Mouse (Mus musculus) frontal cortex, postnatal 36 days (tissue): Measurements from ENCODE around the gene Ankfy1.
"Not testable (repeated sequence)": the region's sequence is repeated elsewhere in the genome, so short reads cannot be mapped to it uniquely, and the experiment has no call there.

Source experiments
- DNase-seq, 2 experiments: peaks; one replicate each; pipeline ENCODE4 v3.0.0; 2022; ENCODE audit warnings: low spot score in 2 of 2

Ankfy1 gene

DNA sequence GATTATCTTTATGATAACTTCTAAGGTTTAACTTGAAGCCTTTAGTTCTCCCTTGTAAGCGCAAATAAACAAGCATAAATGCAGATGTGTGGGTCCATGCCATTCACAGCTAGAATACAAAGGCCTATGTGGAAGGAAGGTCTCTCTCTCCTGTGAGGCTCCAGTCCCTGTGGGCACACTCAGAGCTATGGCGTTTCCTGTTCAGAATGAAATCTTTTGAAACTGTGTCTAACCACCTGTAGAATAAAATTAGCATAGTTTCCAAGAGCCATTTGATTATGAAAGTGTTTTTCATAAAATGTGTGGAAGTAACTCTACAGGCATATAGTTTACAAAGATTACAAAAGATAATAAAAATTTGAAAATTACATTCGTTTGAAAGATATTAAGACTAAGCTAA, 28.4 kb downstream of the Ankfy1 start:
- DNase-seq = no peak

DNA sequence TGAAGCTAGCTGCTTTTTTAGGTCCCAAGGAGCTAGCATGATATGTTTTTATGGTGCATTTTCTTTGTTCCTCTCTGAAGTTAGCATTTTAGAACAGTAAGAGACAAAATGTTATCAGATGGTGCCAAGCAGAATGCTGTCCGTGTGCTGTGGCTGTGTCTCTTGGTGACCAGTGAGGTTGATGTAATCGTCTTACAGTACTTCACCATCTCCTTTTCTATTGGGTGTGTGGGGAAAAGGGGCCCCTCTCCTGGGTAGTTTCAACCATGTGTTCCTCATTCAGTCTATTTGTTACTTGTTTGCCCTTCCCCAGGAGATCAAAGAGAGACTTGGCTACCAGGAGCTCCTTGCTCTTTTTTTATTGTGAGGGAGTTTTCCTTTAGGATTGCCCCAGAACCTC, 33.4 kb downstream of the Ankfy1 start:
- no peak for DNase-seq

DNA sequence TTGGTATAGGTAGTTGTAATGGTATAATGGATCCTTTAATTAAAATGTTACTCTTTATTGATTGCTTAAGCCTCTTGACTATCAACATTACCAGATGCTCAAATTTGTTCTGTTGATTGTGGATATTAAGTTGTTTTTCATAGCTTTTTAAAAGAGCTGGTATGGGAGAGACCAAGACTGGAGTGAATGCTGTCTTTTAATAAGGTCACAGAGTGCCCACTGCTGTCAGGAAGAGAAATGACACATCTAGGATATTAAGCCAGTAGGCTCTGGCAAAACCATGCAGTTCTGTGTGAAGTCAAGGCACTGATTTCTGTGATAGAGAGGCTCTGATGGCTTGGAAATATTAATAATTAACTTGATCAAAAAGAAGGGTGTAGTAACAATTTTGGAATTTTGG, 34.1 kb downstream of the Ankfy1 start:
- DNase-seq = no peak

DNA sequence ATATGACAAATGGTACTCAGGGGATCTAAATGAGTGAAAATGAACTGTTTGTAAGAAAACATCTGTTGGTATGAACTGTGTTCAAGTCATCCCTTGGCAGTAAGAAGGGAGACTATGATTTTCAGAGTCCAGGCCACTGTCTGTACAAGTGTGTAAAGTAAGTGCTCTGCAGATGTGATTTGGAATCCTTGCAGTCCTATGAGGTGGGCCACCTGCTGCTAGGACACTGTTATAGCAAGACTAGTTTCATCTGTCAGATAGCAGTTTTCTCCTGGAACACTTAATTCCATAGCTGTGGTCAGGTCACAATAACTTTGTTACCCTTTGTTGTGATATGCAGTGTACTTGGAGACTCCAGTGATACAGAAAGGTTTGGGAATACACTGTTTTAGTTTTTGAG, 36.2 kb downstream of the Ankfy1 start:
- DNase-seq = no peak

DNA sequence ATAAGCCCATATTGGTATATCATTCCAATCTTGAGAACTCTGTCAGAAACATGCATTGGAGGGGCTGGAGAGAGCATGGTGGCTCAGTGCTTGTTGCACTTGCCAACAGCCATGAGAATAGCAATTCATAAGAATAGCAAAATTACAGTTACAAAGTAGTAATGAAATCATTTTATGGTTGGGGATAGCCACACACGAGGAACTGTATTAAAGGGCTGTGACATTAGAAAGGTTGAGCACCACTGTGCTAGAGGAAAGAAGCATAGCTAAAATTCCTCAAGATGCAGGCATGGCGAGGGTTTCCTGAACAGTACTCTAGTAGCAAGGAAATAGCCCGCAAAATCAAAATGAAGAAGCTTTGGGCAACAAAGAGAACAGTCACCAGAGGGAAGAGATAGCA, 43.9 kb downstream of the Ankfy1 start:
- DNase-seq = no peak

DNA sequence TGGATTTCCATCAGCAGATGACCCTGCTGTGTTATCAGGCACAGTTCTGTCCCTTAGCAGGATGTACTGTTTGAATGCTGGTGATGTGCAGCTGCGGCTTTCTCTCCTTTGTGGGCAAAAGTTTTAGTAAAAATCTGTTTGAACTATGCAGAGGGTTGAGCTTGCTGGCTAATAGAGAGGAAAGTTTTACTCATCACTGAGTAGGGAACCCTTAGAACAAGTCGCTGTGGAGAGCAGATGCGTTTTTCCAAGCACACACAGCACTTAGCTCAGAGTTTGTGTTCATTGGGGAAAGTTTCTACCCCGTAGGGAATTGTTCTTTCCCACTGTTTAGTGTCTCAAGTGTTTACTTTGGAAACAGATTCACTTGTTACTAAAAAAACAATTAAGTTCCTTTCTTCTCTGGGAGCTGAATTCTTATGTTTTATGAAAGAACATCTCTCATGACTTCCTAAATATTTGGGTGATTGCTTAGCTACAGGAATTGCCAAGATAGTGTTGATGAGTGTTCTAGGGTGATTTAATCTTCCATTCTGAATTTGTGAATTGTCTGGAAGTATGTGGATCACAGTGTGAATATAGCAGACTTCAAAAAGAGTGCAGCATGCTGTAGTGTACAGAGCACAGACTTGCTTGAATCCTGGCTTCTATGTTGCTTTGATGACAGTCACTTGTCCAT, 45.2 kb downstream of the Ankfy1 start:
- no peak for DNase-seq

DNA sequence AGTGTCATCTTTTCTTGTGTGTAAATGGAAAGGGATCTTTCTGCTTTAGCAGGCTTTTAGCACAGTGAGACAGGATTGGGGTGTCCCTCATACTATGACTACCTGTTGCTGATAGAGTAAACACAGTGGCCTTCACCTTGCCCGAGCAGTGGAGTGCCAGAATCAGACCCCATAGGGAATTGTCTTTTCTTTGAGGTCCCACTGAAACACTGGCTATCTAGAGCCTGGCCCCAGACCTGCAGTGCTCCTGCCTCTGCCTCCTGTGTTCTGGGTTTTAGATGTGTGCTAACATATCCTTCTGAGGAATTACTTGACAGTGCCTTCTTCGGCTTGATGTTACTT, 45.7 kb downstream of the Ankfy1 start:
- DNase-seq = no peak

DNA sequence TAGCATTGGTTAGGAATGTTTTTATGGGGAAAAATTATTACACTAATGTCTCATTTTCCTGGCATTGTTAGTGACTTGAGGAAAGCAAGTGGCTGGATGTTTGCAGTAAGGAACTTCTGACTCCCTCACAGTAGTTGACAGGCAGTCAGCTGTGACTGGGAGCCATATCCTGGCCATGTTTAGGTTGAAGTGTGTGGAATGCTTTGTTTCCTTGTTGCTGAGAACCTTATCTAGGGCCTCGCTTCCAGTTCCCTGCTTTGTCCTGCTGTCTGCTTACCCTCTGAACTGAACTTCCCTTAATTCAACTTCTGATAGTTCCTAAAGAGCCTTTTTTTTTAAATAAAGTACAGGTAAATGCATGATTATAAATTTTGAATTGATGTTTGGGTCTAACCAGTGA, 46.5 kb downstream of the Ankfy1 start:
- DNase-seq = no peak

DNA sequence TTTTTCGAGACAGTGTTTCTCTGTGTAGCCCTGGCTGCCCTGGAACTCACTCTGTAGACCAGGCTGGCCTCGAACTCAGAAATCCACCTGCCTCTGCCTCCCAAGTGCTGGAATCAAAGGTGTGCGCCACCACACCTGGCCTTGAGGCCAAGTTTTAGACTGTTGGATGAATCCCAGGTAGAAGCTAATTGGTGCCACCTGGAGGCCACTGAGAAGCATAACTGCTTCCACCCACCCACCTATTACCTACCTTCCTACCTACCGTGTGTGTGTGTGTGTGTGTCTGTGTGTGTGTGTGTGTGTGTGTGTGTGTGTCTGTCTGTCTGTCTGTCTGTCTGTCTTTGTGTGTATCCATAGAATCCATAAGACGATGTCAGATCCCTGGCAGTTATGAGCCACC, 47.7 kb downstream of the Ankfy1 start:
- DNase-seq = not testable (repeated sequence)

DNA sequence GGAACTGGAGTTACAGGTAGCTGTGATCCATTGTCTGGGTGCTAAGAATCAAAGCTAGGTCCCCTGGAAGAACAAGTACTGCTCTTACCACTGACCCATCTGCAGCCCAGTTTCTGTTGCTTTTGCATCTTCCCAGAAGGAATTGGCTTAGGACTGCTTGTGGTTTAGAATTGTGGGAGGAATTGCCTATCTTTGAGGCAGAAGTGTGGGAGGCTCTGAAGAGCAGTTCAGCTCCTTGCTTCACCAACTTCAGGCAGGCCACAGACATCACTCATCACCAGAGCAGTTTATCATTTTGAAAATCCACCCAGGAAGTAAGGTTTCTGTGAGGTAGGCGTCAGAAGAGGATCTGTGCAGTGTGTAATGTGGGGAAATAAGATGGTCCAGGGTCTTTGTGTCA, 49.2 kb downstream of the Ankfy1 start:
- peak; percentile 16 to 19 for DNase-seq

DNA sequence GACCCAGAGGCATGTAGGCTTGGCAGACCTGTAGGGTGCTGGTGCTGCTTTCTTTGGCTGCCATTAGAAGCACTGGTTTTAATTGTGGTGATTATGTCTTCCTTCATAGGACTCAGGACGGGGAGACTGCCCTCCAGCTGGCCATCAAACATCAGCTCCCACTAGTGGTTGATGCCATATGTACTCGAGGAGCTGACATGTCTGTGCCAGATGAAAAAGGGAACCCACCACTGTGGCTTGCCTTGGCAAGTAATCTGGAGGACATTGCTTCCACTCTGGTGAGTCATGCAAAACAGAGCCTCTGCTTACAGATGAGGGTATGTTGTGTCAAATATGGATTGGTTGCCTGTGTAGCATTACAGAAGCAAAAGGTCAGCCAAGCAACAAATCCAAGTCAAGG, 62.1 kb downstream of the Ankfy1 start:
- no peak for DNase-seq

DNA sequence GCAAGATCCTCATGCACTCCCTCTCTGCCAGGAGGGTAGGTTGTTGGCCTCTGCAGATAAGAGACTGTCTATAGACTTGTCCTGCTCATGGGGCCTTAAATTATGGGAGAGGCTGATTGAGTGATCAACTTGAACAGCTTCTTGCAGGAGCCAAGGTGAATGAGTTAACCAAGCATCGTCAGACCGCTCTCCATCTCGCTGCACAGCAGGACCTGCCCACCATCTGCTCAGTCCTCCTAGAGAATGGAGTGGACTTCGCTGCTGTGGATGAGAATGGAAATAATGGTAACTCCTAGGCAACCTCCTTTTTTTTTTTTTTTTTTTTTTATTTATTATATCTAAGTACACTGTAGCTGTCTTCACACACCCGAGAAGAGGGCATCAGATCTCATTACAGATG, 68.5 kb downstream of the Ankfy1 start:
- no peak for DNase-seq

DNA sequence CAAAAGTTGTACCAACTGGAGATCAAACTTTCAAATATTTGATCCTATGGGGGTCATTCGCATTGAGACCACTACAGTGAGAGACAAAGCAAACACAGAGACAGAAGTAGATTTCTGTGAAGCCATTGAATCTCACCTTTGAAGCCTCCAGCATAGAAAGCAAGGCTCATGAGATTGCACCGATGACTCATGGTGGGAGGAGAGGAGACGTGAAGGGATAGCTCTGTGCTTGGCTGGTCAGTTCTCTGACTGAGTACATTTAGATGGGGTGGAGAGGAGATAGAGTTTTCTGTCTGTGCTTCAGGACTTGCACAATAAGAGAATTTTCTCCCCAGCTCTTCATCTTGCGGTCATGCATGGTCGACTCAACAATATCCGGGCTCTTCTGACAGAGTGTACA, 69.8 kb downstream of the Ankfy1 start:
- DNase-seq = no peak

DNA sequence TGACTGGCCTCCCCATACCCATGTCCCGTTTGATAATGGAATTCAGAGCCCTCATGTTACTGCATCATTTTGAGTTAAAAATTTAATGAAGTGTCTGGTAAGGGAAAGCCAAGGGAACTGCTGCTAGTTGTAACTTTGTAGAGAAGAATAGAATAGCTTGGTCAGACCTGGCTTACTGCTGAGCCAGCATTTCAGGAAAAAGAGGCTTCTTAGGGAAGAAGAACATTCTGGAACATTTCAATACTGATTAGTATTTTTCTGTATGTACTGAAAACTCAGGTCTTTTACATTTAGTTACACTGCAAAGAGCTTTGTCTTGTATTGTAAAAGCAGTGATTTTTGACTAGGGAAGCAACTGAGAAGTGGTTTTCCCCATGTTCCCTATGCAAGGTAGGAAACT, 71.0 kb downstream of the Ankfy1 start:
- DNase-seq = no peak

DNA sequence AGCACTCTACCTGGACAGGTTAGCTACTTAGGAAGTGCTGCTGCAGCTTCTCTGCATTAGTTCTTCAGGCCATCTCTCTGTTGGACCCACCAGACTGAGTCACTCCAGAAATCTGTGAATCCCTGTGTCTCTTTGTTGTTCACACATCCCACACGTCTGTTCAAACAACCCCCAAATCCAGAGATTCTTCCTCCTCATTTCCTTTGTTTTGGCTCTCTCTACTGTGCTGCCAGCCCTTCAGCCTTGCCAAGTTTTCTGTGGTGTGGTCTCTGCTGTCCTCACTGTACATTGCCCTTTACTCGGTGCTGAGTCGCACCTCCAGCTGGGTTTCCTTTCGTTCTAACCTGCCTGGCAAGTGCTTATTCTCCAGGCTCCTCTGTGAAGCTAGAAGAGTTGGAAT, 74.5 kb downstream of the Ankfy1 start:
- peak; percentile 17 to 30 for DNase-seq

DNA sequence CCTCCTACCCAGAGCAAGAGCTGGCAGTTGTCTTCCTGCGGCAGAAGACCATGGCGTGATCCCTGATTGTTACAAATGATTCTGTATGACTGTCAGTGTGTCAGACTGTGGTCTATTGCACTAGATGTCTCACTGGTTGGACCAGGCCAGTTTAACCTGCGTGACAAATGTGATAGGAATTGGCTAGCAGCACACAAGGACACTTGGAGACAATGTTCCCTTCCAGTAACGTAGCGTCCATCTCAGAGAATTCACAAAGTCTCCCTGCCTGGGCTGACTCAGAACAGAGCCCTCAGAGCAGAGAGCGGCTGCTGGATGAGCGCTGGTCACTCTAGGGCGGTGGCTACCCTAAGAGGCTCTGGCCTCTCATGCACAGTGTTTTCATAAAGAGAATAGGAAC, 77.9 kb downstream of the Ankfy1 start:
- no peak for DNase-seq

DNA sequence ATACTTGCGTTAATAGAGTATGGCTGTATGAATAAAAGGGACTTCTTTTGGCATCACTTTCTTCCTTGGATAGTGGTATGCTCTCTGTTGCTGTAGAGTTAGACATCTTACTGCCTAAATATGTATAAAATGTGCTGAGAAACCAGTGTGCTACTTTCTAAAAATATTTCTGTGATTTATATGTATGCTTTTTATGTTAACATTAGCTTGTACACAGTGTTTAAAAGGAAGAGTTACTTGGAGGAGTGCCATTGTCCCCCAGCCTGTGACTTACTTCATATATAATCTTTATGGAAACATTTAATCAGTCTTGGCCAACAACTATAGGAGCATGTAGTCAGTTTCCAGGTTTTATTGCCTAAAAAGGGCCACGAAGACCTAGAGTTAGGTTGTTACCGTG, 79.3 kb downstream of the Ankfy1 start:
- peak in 1 of 2 experiments; percentile 29 for DNase-seq

DNA sequence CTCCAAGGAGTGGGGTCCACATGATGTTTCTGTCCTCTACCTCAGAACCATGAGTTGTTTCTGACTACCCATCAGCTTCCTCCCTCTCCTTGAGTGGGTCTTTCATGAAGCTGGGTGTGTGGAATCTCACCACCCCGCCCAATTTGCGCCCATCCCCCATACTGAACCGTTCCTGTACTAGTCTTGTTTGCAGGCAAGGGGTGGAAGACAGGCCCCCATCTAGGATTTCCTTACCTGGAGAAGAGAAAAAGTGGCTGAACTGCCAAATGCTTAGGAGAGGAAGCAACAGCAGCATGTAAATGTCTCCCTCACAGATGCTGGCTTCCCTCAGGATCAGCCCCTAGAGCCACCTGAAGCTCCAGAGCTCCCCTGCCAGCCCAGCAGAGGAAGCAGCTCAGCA, 80.5 kb downstream of the Ankfy1 start:
- no peak for DNase-seq

DNA sequence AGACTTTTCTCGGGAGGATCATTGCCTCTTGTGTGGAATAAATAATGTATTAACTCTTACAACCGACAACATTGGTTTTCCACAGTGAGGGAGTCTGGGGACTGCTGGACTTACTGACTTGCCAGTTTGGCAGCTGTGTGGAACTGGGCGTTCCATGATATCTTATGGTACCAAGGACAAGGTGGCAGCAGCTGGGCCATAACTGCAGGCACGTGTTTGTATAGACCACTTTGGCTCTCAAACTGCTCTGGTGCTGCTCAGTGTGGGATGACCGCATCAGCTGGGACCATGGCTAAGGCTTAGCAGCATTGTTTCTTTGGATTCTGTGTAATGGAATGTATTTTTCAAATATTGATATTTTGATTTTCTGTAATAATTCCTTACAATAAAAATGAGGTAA, 81.0 kb downstream of the Ankfy1 start:
- DNase-seq = no peak

DNA sequence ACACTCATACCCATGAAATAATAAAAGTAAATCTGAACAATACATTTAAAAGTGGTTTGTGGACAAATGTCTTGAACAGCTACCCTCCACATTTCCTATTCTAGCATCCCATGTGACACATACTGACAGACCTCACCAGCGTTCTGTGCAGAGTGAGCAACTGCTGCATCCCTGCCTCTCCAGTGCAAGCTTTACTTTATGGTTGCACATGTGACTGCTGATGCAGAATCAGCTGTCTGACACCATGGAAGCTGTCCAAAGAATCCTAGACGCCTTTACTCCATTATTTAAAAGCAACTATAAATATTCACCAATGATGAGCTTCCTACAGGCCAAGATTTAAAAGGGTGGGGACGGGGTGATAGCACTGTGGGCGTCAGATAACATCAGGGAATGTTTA, 81.7 kb downstream of the Ankfy1 start:
- no peak for DNase-seq

DNA sequence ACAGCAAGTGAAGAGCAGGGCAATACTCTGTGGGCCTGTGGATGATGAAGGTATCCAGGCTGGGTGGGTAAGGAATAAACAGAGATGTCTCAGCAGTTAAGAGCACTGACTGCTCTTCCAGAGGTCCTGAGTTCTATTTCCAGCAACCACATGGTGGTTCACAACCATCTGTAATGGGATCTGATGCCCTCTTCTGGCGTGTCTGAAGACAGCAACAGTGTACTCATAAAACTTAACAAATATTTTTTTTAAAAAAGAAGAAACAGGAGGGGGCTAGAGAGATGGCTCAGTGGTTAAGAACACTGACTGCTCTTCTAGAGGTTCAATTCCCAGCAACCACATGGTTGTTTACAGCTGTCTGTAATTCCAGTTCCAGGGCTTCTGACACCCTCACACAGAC, 82.8 kb downstream of the Ankfy1 start:
- not testable (repeated sequence) for DNase-seq

DNA sequence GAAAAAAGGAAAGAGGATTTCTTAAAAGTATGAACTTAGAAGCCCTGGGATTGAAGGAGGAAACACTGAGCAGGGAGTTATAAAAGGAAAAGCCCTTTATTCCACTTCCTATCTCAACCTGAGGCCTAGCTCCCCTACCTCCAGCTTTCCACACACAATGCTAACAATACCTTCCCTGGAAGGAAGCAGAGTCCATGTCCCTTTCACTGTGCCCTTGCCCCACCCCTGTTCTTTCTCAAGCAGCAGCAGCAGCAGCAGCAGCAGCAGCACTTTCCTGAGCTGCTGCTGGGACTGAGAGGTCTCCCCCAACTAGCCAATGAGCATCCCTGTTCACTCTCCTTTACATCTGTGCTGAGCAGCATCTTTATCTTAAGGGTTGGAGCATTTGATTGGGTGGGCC, 89.2 kb downstream of the Ankfy1 start:
- DNase-seq = no peak

DNA sequence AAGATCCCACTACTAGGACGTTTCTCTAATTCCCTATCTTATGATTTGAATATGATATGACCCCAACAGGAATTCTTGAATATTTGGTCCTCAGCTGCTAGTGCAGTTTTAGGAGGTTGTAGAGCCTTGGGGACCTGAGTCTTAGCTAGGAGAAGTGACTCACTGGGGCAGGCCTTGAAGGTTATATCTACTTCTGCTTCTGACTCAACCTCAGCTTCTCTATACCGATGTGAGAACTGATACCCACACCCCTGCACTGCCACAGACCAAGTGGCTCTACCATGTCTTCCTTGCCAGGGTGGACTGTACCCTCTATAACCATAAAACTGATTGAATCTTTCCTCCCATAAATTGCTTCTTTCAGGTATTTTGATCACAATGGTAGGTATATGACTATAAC, 92.3 kb downstream of the Ankfy1 start:
- DNase-seq = no peak

DNA sequence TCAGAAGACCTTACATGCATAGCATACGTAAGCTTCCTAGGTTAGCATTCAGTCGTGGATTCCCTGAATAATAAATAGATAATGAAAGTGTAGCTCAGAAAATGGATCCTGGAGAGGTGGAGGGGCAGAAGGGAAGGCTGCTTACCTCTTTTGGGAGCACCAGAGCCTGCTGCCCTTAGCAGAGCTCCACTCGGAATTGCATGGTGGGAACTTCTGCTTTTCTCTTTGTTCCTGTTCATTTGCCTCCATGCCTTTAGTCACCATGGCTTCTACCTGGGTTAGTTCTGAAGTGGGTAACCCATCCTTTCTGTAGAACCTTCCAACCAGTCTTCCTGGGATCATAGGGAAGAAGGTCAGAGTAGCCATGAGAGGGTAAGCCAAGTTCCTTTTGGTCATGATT, 92.7 kb downstream of the Ankfy1 start:
- DNase-seq = no peak

DNA sequence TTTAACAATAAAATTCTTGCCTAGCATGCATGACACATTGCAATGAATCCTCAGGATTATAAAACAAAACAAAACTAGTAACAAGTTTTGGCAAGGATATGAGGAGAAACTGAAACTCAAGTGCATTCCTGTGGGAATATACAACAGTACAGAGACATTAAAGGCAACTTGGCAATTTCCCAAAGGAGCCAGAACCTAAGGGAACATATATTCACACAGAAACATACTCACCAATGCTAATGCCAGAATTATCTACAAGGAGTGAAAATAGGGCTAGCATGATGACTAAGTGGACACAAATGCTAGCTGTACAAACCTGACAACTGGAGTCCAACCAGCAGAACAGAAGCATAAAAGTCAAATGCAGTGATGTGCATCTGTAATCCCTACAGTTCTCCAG, 102.2 kb downstream of the Ankfy1 start:
- DNase-seq = no peak
